Mouse (Mus musculus): ENCODE results near the gene Cdhr2. TPM values are rescaled to one million over a fixed set of nuclear protein-coding genes. Genes with fewer than 3 reads are reported as not detected.

Cdhr2 gene
- polyA plus RNA-seq, 1 experiment from 2014 or later = 32.2 TPM

- no peak for ATAC-seq
- no peak overlapping the region for H3K27ac ChIP-seq
- no peak overlapping the region for H3K4me3 ChIP-seq (replicated peaks)
- no peak overlapping the region for H3K4me2 ChIP-seq (replicated peaks)
- no peaks in the 10 kb centered on the region for H3K36me3 ChIP-seq
- 51% methylated on average over 6 of the region's 6 CpGs for WGBS
- peaks cover 5% of the 10 kb centered on the region for H3K4me1 ChIP-seq (replicated peaks)
- H3K9me3 ChIP-seq = no peaks in the 10 kb centered on the region
- peaks cover 27% of the 10 kb centered on the region for H3K27me3 ChIP-seq (replicated peaks)
- no peak overlapping the region for H3K9ac ChIP-seq
Measured at GRCm38 (mm10) chr13:54746110-54746509, 44.8 kb downstream of the Cdhr2 start.

GRCm38 (mm10) chr13:54746896-54747295 lies 45.6 kb downstream of the Cdhr2 start:
- ATAC-seq = no peak
- WGBS = 40% methylated on average over 10 of the region's 10 CpGs

GRCm38 (mm10) chr13:54748190-54748589 lies 46.9 kb downstream of the Cdhr2 start:
- no peak overlapping the region for H3K27ac ChIP-seq
- no peak for ATAC-seq
- no peaks in the 10 kb centered on the region for H3K36me3 ChIP-seq
- peaks cover 5% of the 10 kb centered on the region for H3K4me1 ChIP-seq (replicated peaks)
- no peak overlapping the region for H3K4me2 ChIP-seq (replicated peaks)
- H3K4me3 ChIP-seq (replicated peaks) = no peak overlapping the region
- WGBS = 83% methylated on average over 8 of the region's 8 CpGs
- H3K27me3 ChIP-seq (replicated peaks) = peaks cover 28% of the 10 kb centered on the region
- no peak overlapping the region for H3K9ac ChIP-seq
- no peaks in the 10 kb centered on the region for H3K9me3 ChIP-seq

More at GRCm38 (mm10) chr13:54746896-54747295, 45.6 kb downstream of the Cdhr2 start:
- no peak overlapping the region for H3K4me3 ChIP-seq (replicated peaks)
- no peaks in the 10 kb centered on the region for H3K9me3 ChIP-seq
- H3K4me1 ChIP-seq (replicated peaks) = peaks cover 5% of the 10 kb centered on the region
- no peak overlapping the region for H3K27ac ChIP-seq
- H3K4me2 ChIP-seq (replicated peaks) = no peak overlapping the region
- peaks cover 28% of the 10 kb centered on the region for H3K27me3 ChIP-seq (replicated peaks)
- H3K36me3 ChIP-seq = no peaks in the 10 kb centered on the region
- H3K9ac ChIP-seq = no peak overlapping the region

GRCm38 (mm10) chr13:54748721-54749060 lies 47.4 kb downstream of the Cdhr2 start:
- H3K36me3 ChIP-seq = no peaks in the 10 kb centered on the region
- 0 out of 2 replicates have a peak overlapping the region, but pooled peaks have one; percentile 56 for H3K4me3 ChIP-seq (replicated peaks)
- H3K9ac ChIP-seq = no peak overlapping the region
- H3K4me2 ChIP-seq (replicated peaks) = peak overlapping the region; percentile 95
- H3K27ac ChIP-seq = no peak overlapping the region
- no peaks in the 10 kb centered on the region for H3K9me3 ChIP-seq
- peaks cover 28% of the 10 kb centered on the region for H3K27me3 ChIP-seq (replicated peaks)
- WGBS = 48% methylated on average over 10 of the region's 10 CpGs
- peaks cover 5% of the 10 kb centered on the region for H3K4me1 ChIP-seq (replicated peaks)
- ATAC-seq = peak; percentile 15; the same call in 1 of the 2 replicates

- Histone ChIP-seq H3K9ac (peak overlapping the region; percentile 26; the same call in 1 of the 2 replicates), H3K4me1 (replicated peaks) (peaks cover 5% of the 10 kb centered on the region), H3K4me3 (replicated peaks) (peak overlapping the region; percentile 56), H3K36me3 (no peaks in the 10 kb centered on the region), H3K27me3 (replicated peaks) (peaks cover 30% of the 10 kb centered on the region), H3K9me3 (no peaks in the 10 kb centered on the region), H3K27ac (no peak overlapping the region), H3K4me2 (replicated peaks) (peak overlapping the region; percentile 95)
- WGBS = 4% methylated on average over 43 of the region's 100 CpGs
- ATAC-seq = peak; percentile 86
Measured at GRCm38 (mm10) chr13:54749061-54749863, 48.0 kb downstream of the Cdhr2 start.

- Histone ChIP-seq H3K9me3 (no peaks in the 10 kb centered on the region), H3K4me3 (replicated peaks) (peak within 1 kb of the TSS; percentile 56), H3K36me3 (no peaks in the 10 kb centered on the region), H3K4me2 (replicated peaks) (peak within 1 kb of the TSS; percentile 95), H3K27me3 (replicated peaks) (peaks cover 34% of the 10 kb centered on the region), H3K27ac (no peak within 1 kb of the TSS), H3K4me1 (replicated peaks) (peaks cover 5% of the 10 kb centered on the region), H3K9ac (peak within 1 kb of the TSS; percentile 26; the same call in 1 of the 2 replicates)
- 3% methylated on average over 29 of the region's 29 CpGs for WGBS
- ATAC-seq = peak; percentile 53
Measured at GRCm38 (mm10) chr13:54749864-54750411, 48.7 kb downstream of the Cdhr2 start, which contains the start of gene Gprin1. Gene Gprin1 (minus strand): TSS chr13:54749874.

GRCm38 (mm10) chr13:54750699-54751098 lies 49.4 kb downstream of the Cdhr2 start:
- no peaks in the 10 kb centered on the region for H3K9me3 ChIP-seq
- 3% methylated on average over 8 of the region's 8 CpGs for WGBS
- peaks cover 34% of the 10 kb centered on the region for H3K27me3 ChIP-seq (replicated peaks)
- H3K4me2 ChIP-seq (replicated peaks) = no peak overlapping the region
- H3K27ac ChIP-seq = no peak overlapping the region
- peaks cover 5% of the 10 kb centered on the region for H3K4me1 ChIP-seq (replicated peaks)
- no peak overlapping the region for H3K4me3 ChIP-seq (replicated peaks)
- no peaks in the 10 kb centered on the region for H3K36me3 ChIP-seq
- no peak overlapping the region for H3K9ac ChIP-seq
- ATAC-seq = no peak

GRCm38 (mm10) chr13:54752656-54753055 lies 51.4 kb downstream of the Cdhr2 start:
- H3K4me3 ChIP-seq (replicated peaks) = no peak overlapping the region
- no peaks in the 10 kb centered on the region for H3K36me3 ChIP-seq
- H3K9me3 ChIP-seq = no peaks in the 10 kb centered on the region
- H3K9ac ChIP-seq = no peak overlapping the region
- H3K27ac ChIP-seq = no peak overlapping the region
- 64% methylated on average over 10 of the region's 10 CpGs for WGBS
- no peak for ATAC-seq
- peaks cover 33% of the 10 kb centered on the region for H3K27me3 ChIP-seq (replicated peaks)
- no peak overlapping the region for H3K4me2 ChIP-seq (replicated peaks)
- H3K4me1 ChIP-seq (replicated peaks) = peaks cover 5% of the 10 kb centered on the region

GRCm38 (mm10) chr13:54753733-54754132 lies 52.5 kb downstream of the Cdhr2 start:
- H3K9ac ChIP-seq = no peak overlapping the region
- H3K4me1 ChIP-seq (replicated peaks) = peaks cover 5% of the 10 kb centered on the region
- H3K27ac ChIP-seq = no peak overlapping the region
- peaks cover 28% of the 10 kb centered on the region for H3K27me3 ChIP-seq (replicated peaks)
- 65% methylated on average over 6 of the region's 6 CpGs for WGBS
- H3K9me3 ChIP-seq = no peaks in the 10 kb centered on the region
- no peak overlapping the region for H3K4me2 ChIP-seq (replicated peaks)
- H3K4me3 ChIP-seq (replicated peaks) = no peak overlapping the region
- H3K36me3 ChIP-seq = no peaks in the 10 kb centered on the region
- ATAC-seq = no peak

- no peak overlapping the region for H3K9ac ChIP-seq
- H3K4me2 ChIP-seq (replicated peaks) = no peak overlapping the region
- no peak overlapping the region for H3K4me3 ChIP-seq (replicated peaks)
- WGBS = 38% methylated on average over 12 of the region's 12 CpGs
- peaks cover 5% of the 10 kb centered on the region for H3K4me1 ChIP-seq (replicated peaks)
- no peak overlapping the region for H3K27ac ChIP-seq
- H3K36me3 ChIP-seq = no peaks in the 10 kb centered on the region
- H3K27me3 ChIP-seq (replicated peaks) = peaks cover 30% of the 10 kb centered on the region
- H3K9me3 ChIP-seq = no peaks in the 10 kb centered on the region
- ATAC-seq = no peak
Measured at GRCm38 (mm10) chr13:54754169-54755080, 53.2 kb downstream of the Cdhr2 start.

- Histone ChIP-seq H3K4me2 (replicated peaks) (no peak overlapping the region), H3K36me3 (no peaks in the 10 kb centered on the region), H3K4me1 (replicated peaks) (no peaks in the 10 kb centered on the region), H3K9ac (no peak overlapping the region), H3K27ac (no peak overlapping the region), H3K27me3 (replicated peaks) (peaks cover 27% of the 10 kb centered on the region), H3K9me3 (no peaks in the 10 kb centered on the region), H3K4me3 (replicated peaks) (no peak overlapping the region)
- 27% methylated on average over 9 of the region's 9 CpGs for WGBS
- ATAC-seq = no peak
Measured at GRCm38 (mm10) chr13:54755201-54755830, 54.1 kb downstream of the Cdhr2 start.

All from intestine, embryonic 15.5 days (tissue).